Mouse (Mus musculus) heart, postnatal 0 days (tissue): ENCODE data around the gene Epo.

Source experiments
- CTCF ChIP-seq: IDR thresholded peaks from 2 replicates; pipeline ENCODE4 v1.5.1; 2016; ENCODE audit warnings: antibody characterized with exemption, control low read depth, low read depth
- EP300 ChIP-seq: IDR thresholded peaks from 2 replicates; pipeline ENCODE4 v1.6.1; 2016; ENCODE audit warnings: antibody characterized with exemption, low read depth

DNA sequence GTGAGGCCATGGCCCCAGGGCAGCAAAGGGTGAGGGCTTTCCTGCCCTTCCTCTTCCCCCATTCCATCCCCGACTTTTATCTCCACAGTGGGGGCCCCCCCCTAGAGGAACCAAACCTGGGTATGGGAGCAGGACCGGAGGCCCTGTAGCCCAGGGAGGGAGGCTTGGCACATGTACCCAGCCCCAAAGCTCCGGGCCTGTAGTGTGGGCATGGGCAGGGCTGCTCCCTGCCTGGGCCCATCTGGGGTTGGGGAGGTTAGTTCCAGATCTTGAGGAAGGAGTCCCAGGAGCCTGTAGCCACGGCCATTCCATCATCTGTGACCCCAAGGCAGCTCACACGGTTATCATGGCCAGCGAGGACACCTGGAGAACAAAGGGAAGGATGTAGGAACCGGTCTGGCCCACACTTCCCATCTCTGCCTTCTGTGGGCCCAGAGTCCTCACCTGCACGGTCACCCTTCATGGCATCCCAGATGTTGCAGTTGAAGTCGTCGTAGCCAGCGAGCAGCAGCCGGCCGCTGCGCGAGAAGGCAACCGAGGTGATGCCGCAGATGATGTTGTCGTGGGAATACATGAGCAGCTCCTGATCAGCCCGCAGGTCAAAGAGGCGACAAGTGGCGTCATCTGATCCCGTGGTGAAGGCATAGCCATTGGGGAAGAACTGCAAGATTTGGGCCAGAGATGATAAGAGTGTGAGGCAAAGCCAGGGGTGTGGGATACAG, 4.6 kb downstream of the Epo start:
- no peak for TF ChIP-seq CTCF
- TF ChIP-seq EP300 = no peak
